Mouse (Mus musculus): ENCODE data around the gene Hist1h4b. TPM values are rescaled to one million over a fixed set of nuclear protein-coding genes. Genes with fewer than 3 reads are reported as not detected.
"Not testable (repeated sequence)": the region's sequence is repeated elsewhere in the genome, so short reads cannot be mapped to it uniquely, and the experiment has no call there.

The Hist1h4b gene
- total and polyA plus RNA-seq, 3 experiments: 19.0 to 3,071 TPM; not detected in 1

DNA sequence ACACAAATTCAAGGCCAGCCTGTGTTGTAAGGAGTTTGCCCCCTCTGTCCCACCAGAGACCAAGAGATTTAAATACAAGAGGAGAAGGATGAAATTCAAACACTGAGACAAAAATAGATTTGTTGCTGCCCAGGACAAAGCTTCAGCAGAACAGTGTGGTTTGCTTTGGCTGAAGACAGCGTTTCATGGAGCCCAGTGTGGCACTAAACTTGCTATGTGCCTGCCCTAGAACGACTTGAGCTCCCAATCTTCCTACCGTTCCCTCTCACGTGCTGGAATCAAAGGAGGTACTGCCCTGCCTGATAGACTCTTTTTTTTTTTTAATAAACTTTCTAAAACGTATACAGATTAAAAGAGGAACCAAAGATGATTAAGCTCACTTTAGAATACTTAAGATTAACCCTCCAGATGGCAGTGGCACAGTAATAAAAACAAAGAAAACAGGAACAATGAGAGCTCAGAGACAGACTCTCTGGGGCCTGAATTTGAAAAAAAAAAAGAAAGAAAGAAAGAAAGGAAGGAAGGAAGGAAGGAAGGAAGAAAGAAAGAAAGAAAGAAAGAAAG is 12.1 kb downstream of the Hist1h4b start:
- no peaks in the 10 kb centered on the region; the same call in 1 of the 2 replicates for H3K79me2 ChIP-seq (ENCODE audit: control insufficient read depth, insufficient read depth, low read length, poor library complexity)
- H3K9ac ChIP-seq (ENCODE audit: control insufficient read depth, low read depth, low read length, poor library complexity, severe bottlenecking): peak overlapping the region; percentile 50
- DNase-seq (ENCODE audit: low read depth, low spot score): peak; percentile 73
- H3K27ac ChIP-seq (ENCODE audit: control insufficient read depth, low read depth, low read length): peak overlapping the region; percentile 75
- no peaks in the 10 kb centered on the region for H3K27me3 ChIP-seq (ENCODE audit: control insufficient read depth in 1 of 2, insufficient read depth in 2 of 2, low read length in 2 of 2)
- H3K4me3 ChIP-seq (ENCODE audit: control insufficient read depth in 1 of 2, insufficient read depth in 1 of 2, low read depth in 2 of 2, low read length in 2 of 2): peak overlapping the region in 1 of 2 experiments; percentile 15; a peak in 2 of 4 replicates
- no peaks in the 10 kb centered on the region for H3K9me3 ChIP-seq (replicated peaks; ENCODE audit: insufficient read depth, low read length)
- peak; percentile 30; the same call in 1 of the 2 replicates for TF ChIP-seq GATA1 (IDR thresholded peaks at IDR 0.05; ENCODE audit: low read depth, low read length)
- no peak for TF ChIP-seq NRF1 (IDR thresholded peaks at IDR 0.05; ENCODE audit: insufficient read depth, low read depth, low read length, poor library complexity, severe bottlenecking)
- H3K4me1 ChIP-seq (ENCODE audit: control insufficient read depth in 1 of 2, insufficient read depth in 2 of 2, low read length in 2 of 2): peaks cover 6 to 18% of the 10 kb centered on the region in 2 experiments
- peaks cover 0 to 22% of the 10 kb centered on the region in 2 experiments; a peak in 2 of 4 replicates for H3K36me3 ChIP-seq (ENCODE audit: control insufficient read depth in 1 of 2, insufficient read depth in 2 of 2, low read length in 2 of 2)

DNA sequence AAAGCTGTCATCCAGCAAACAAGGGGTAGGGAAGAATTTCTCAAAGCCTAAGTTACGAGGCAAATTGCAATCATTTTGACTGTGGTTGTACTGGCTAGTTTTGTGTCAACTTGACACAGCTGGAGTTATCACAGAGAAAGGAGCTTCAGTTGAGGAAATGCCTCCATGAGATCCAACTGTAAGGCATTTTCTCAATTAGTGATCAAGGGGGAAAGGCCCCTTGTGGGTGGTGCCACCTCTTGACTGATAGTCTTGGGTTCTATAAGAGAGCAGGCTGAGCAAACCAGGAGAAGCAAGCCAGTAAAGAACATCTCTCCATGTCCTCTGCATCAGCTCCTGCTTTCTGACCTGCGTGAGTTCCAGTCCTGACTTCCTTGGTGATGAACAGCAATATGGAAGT is 12.8 kb downstream of the Hist1h4b start, which contains the start of gene Trim38:
Gene Trim38 (plus strand): TSS at position 301 of the 400 bp plus-strand sequence.
- H3K27ac ChIP-seq (ENCODE audit: control insufficient read depth, low read depth, low read length): peak within 1 kb of the TSS; percentile 75
- not testable (repeated sequence) for H3K9me3 ChIP-seq (replicated peaks; ENCODE audit: insufficient read depth, low read length); H3K27me3 ChIP-seq (ENCODE audit: control insufficient read depth in 1 of 2, insufficient read depth in 2 of 2, low read length in 2 of 2); DNase-seq (ENCODE audit: low read depth, low spot score); H3K79me2 ChIP-seq (ENCODE audit: control insufficient read depth, insufficient read depth, low read length, poor library complexity)
- H3K36me3 ChIP-seq (ENCODE audit: control insufficient read depth in 1 of 2, insufficient read depth in 2 of 2, low read length in 2 of 2): peaks cover 0 to 17% of the 10 kb centered on the region in 2 experiments; a peak in 2 of 4 replicates
- H3K4me3 ChIP-seq (ENCODE audit: control insufficient read depth in 1 of 2, insufficient read depth in 1 of 2, low read depth in 2 of 2, low read length in 2 of 2): peak within 1 kb of the TSS; percentile 15 to 39
- H3K9ac ChIP-seq (ENCODE audit: control insufficient read depth, low read depth, low read length, poor library complexity, severe bottlenecking): peak within 1 kb of the TSS; percentile 50
- peaks cover 6 to 13% of the 10 kb centered on the region in 2 experiments for H3K4me1 ChIP-seq (ENCODE audit: control insufficient read depth in 1 of 2, insufficient read depth in 2 of 2, low read length in 2 of 2)

DNA sequence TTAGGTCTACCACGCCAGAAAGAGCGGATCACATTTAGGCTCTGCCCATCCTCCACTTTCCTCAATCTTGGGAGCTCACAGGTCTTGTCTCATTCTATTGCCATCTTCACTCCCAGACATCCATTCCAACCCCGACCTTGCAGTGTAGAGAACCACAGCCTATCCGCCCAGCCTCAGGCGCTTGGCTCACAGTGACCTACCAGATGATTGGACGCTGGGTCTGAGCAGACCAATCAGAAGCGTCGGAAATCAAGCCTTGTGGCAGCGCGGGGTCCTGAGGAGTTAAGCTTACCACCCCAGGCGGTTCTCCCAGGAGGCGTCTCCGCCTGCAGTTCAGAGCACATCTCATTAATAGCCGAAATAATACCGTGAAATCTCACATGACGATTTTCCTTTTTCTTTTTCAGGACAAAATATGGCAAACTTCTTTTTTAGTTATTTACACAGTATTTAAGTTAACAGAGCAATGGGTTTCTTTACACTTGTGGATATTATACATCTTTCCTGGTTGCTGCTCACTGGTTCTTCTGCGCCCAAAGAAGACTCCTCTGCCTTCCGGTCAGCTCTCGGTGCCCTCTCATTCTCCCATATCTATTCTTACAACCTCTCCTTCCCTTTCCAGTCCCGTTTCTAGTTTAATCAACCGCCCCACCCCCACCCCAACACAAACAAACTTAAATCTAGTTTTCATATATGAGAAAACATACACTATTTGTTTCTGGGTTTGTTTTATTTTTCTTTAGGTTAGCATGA is 15.9 kb downstream of the Hist1h4b start:
- peaks cover 0 to 13% of the 10 kb centered on the region in 2 experiments; a peak in 2 of 4 replicates for H3K36me3 ChIP-seq (ENCODE audit: control insufficient read depth in 1 of 2, insufficient read depth in 2 of 2, low read length in 2 of 2)
- no peaks in the 10 kb centered on the region for H3K79me2 ChIP-seq (ENCODE audit: control insufficient read depth, insufficient read depth, low read length, poor library complexity)
- TF ChIP-seq MYB (IDR thresholded peaks at IDR 0.05; ENCODE audit: low read depth, low read length) (no peak), MAFK (IDR thresholded peaks at IDR 0.05; ENCODE audit: borderline replicate concordance, low read depth, low read length) (no peak), SMC3 (IDR thresholded peaks at IDR 0.05; ENCODE audit: low read depth, low read length) (no peak), GABPA (IDR thresholded peaks at IDR 0.05; ENCODE audit: low read depth, low read length) (no peak), JUND (IDR thresholded peaks at IDR 0.05; ENCODE audit: low read depth, low read length) (no peak)
- DNase-seq (ENCODE audit: low read depth, low spot score): no peak
- H3K9ac ChIP-seq (ENCODE audit: control insufficient read depth, low read depth, low read length, poor library complexity, severe bottlenecking): no peak overlapping the region
- H3K27ac ChIP-seq (ENCODE audit: control insufficient read depth, low read depth, low read length): no peak overlapping the region
- H3K4me3 ChIP-seq (ENCODE audit: control insufficient read depth in 1 of 2, insufficient read depth in 1 of 2, low read depth in 2 of 2, low read length in 2 of 2): no peak overlapping the region
- H3K9me3 ChIP-seq (replicated peaks; ENCODE audit: insufficient read depth, low read length): no peaks in the 10 kb centered on the region
- H3K27me3 ChIP-seq (ENCODE audit: control insufficient read depth in 1 of 2, insufficient read depth in 2 of 2, low read length in 2 of 2): no peaks in the 10 kb centered on the region
- peaks cover 6 to 9% of the 10 kb centered on the region in 2 experiments for H3K4me1 ChIP-seq (ENCODE audit: control insufficient read depth in 1 of 2, insufficient read depth in 2 of 2, low read length in 2 of 2)

All from MEL (cell line).